Mouse (Mus musculus) gastrocnemius, adult 2 months (tissue): Measurements from ENCODE around the gene Angptl4. TPM values are rescaled to one million over a fixed set of nuclear protein-coding genes. Genes with fewer than 3 reads are reported as not detected.
"Not testable (repeated sequence)": the region's sequence is repeated elsewhere in the genome, so short reads cannot be mapped to it uniquely, and the experiment has no call there.

Experiments used
- DNase-seq: peaks from one replicate; pipeline ENCODE4 v3.0.0; 2022
- H3K27ac ChIP-seq: fragments of 200-600 bp; 2 replicates; pipeline ENCODE4 v1.8.1; 2022; ENCODE audit warnings: mild to moderate bottlenecking
- H3K4me3 ChIP-seq: fragments of 200-600 bp; 2 replicates; pipeline ENCODE4 v1.8.1; 2022; ENCODE audit warnings: mild to moderate bottlenecking, moderate library complexity
- CTCF ChIP-seq: fragments of 200-600 bp; IDR thresholded peaks from 2 replicates; pipeline ENCODE4 v1.8.1; 2022; ENCODE audit warnings: antibody characterized with exemption, mild to moderate bottlenecking, moderate library complexity
- intact Hi-C: fragments of 180-260 bp; cut with DNase I; formaldehyde crosslinking; loops from one replicate; pipeline ENCODE4 v1.15.1; 2025
- total RNA-seq, 2 experiments: library from RNA; stranded (reverse); gene quantifications; 2 replicates each; pipeline ENCODE4 v1.2.3; 2021

Angptl4 gene
- total RNA-seq, 2 experiments from 2014 or later: 1.4 to 5.9 TPM

GRCm38 (mm10) chr17:33746011-33746410, 35.6 kb downstream of the Angptl4 start:
- H3K27ac ChIP-seq: no peak overlapping the region
- peak; percentile 77 for TF ChIP-seq CTCF
- intact Hi-C loops: loop anchor here (1.0 kb wide), 1 partner anchor 56 kb away; no protein-coding TSS in a partner anchor
- H3K4me3 ChIP-seq: no peak overlapping the region
- DNase-seq: peak; percentile 56

DNA sequence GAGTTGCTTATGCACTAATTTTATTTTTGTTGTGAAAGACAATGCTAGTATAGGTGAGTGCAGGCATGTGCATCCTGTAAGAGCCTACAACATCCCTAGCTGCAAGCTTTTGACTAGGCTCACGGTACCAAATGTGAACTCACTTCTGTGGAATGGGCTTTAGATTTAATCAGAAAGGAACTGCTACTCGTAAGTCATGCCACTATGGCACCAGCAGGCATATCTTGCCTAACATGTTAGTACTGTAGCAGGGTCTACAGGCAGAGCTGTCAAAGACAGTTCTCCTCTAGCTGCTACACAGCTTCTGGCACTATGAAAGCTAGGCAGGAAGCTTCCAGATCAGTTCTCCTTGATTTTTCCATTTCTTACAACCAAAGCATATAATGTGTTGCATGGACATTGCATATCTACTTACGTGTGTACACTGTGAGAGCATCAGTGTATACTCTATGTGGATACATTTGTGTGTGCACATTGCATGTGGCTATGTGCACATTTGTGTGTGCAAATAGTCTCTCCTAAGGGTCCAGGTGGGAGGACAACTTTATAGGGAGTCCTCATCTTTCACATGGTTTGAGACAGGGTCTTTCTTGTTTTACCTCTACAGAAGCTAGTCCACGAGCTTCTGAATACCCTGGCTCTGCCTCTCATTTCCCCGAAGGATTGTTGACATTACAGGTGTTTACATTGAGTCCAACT, 36.8 kb downstream of the Angptl4 start:
- DNase-seq: no peak
- no peak overlapping the region for H3K27ac ChIP-seq
- no peak for TF ChIP-seq CTCF
- no peak overlapping the region for H3K4me3 ChIP-seq
- intact Hi-C loops: no loop called here

DNA sequence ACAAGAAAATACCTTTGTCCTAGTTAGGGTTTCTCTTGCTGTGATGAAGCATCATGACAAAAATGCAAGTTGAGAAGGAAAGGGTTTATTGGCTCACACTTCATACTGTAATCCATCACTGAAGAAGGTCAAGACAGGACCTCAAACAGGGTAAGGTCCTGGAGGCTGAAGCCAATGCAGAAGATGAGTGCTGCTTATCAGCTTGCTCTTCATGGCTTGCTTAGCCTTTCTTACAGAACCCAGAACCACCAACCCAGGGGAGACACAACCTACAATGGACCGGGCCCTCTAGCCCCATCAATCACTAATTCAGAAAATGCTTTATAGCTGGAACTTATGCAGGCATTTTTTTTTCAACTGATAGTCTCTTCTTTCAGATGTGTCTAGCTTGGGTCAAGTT, 39.2 kb downstream of the Angptl4 start:
- Histone ChIP-seq H3K27ac (no peak overlapping the region), H3K4me3 (no peak overlapping the region)
- no peak for TF ChIP-seq CTCF
- no peak for DNase-seq
- intact Hi-C loops: no loop called here

GRCm38 (mm10) chr17:33733526-33733925, 48.1 kb downstream of the Angptl4 start:
- DNase-seq, H3K27ac ChIP-seq, intact Hi-C loops, H3K4me3 ChIP-seq: not testable (repeated sequence)

DNA sequence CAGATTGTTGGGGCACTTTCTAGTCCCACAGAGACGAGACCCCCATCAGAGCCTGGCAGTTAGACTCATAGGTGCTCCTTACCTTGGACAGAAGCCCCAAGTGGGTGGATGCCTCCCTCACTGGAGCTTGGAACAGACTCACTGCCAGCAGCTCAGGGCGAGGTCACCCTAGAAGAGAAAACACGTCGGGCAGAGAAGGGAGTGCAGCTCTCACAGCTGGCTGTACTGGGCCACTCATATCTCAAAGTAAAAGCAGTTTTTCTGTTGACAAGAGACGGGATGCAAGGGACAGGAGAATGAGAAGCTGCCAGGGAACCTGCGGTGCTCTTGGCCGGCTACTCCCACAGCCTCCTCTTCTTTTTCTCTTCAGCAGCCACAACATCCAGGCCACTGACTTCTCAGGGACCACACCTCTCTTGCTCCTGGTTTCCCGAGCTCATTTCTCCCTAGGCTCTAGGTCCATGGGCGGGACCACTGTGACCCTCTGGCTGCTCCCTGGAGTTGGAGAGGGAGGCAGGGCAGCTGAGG, 49.0 kb downstream of the Angptl4 start:
- peak overlapping the region; percentile 24; the same call in 1 of the 2 replicates for H3K27ac ChIP-seq
- intact Hi-C loops, H3K4me3 ChIP-seq, DNase-seq: not testable (repeated sequence)

DNA sequence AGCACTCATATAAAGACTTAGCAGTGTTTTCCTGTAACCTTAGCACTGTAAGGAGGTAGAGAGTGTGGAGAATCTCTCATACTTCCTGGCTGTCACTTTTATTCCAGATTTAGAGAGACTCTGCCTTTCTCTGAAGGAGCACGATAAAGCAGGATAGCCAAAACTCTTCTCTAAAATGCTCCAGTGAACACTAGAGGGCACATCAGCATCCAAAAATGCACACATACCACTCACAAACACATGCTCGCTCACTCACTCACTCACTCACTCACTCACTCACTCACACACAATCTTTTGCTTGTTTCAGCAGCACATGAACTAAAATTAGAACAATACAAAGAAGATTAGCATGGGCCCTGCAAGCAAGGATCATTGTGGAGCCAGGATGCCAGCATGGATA, 52.4 kb downstream of the Angptl4 start:
- intact Hi-C loops: loop anchor here (5.0 kb wide), 1 partner anchor 73 kb away; no protein-coding TSS in a partner anchor
- no peak for DNase-seq
- TF ChIP-seq CTCF: peak; percentile 54
- Histone ChIP-seq H3K27ac (no peak overlapping the region), H3K4me3 (no peak overlapping the region)

- Histone ChIP-seq H3K4me3 (no peak overlapping the region), H3K27ac (no peak overlapping the region)
- intact Hi-C loops: loop anchor here (5.0 kb wide), 1 partner anchor 74 kb away; no protein-coding TSS in a partner anchor
- no peak for TF ChIP-seq CTCF
- no peak for DNase-seq
These were observed 53.2 kb downstream of the Angptl4 start for GRCm38 (mm10) chr17:33728396-33728795.

Other genes starting within 250 kb of the Angptl4 start
- under 1 TPM; 0.50 to 0.66 TPM for gene Myo1f, start 226.1 kb downstream of the Angptl4 start, total RNA-seq
- 1 to 10 TPM; 5.4 to 8.2 TPM for gene Zfp414, start 152.7 kb downstream of the Angptl4 start, total RNA-seq
- under 1 TPM in 1 of 2 experiments, not detected in 1; 0.17 TPM for gene Pram1, start 143.8 kb downstream of the Angptl4 start, total RNA-seq
- gene Hnrnpm, start 95.0 kb downstream of the Angptl4 start, total RNA-seq: 10 to 100 TPM; 79.1 to 95.6 TPM
- 10 to 100 TPM; 88.8 to 90.7 TPM for gene March2, start 63.2 kb downstream of the Angptl4 start, total RNA-seq
- gene Rab11b, start 21.3 kb downstream of the Angptl4 start, total RNA-seq: 100 to 1,000 TPM; 134 to 150 TPM
- 10 to 100 TPM; 15.7 to 24.5 TPM for gene Kank3, start 28.7 kb upstream of the Angptl4 start, total RNA-seq
- 100 to 1,000 TPM; 541 to 640 TPM for gene Rps28, start 42.7 kb upstream of the Angptl4 start, total RNA-seq
- 100 to 1,000 TPM; 351 to 407 TPM for gene Ndufa7, start 42.7 kb upstream of the Angptl4 start, total RNA-seq
- 10 to 100 TPM; 13.8 to 16.1 TPM for gene Cd320, start 61.3 kb upstream of the Angptl4 start, total RNA-seq
- gene Gm7029, start 92.0 kb upstream of the Angptl4 start, total RNA-seq: not detected
- under 1 TPM; 0.23 to 0.33 TPM for gene Kifc1, start 108.8 kb upstream of the Angptl4 start, total RNA-seq
- gene Platr17, start 123.3 kb upstream of the Angptl4 start, total RNA-seq: not detected
- 10 to 100 TPM; 13.3 to 13.9 TPM for gene Daxx, start 127.6 kb upstream of the Angptl4 start, total RNA-seq
- 10 to 100 TPM; 34.0 to 44.4 TPM for gene Tapbp, start 134.1 kb upstream of the Angptl4 start, total RNA-seq
- gene Zbtb22, start 134.1 kb upstream of the Angptl4 start, total RNA-seq: 10 to 100 TPM; 14.5 to 14.8 TPM
- 10 to 100 TPM; 31.4 to 34.0 TPM for gene Rgl2, start 147.7 kb upstream of the Angptl4 start, total RNA-seq
- gene Pfdn6, start 158.5 kb upstream of the Angptl4 start, total RNA-seq: 10 to 100 TPM; 51.2 to 67.6 TPM
- gene Wdr46, start 158.8 kb upstream of the Angptl4 start, total RNA-seq: 1 to 10 TPM; 8.6 to 8.8 TPM
- 1 to 10 TPM; 1.3 to 1.4 TPM for gene B3galt4, start 169.7 kb upstream of the Angptl4 start, total RNA-seq
- 10 to 100 TPM; 31.7 to 33.4 TPM for gene Vps52, start 174.0 kb upstream of the Angptl4 start, total RNA-seq
- gene Rps18, start 174.2 kb upstream of the Angptl4 start, total RNA-seq: 100 to 1,000 TPM; 364 to 443 TPM
- 10 to 100 TPM; 28.2 to 41.1 TPM for gene H2-K1, start 218.5 kb upstream of the Angptl4 start, total RNA-seq
- gene Ring1, start 242.8 kb upstream of the Angptl4 start, total RNA-seq: 10 to 100 TPM; 11.6 to 12.8 TPM
- gene H2-Ke6, start 246.2 kb upstream of the Angptl4 start, total RNA-seq: 10 to 100 TPM; 69.9 to 82.3 TPM
- 10 to 100 TPM; 44.6 to 49.5 TPM for gene Slc39a7, start 249.9 kb upstream of the Angptl4 start, total RNA-seq
- gene Rxrb, start 250.0 kb upstream of the Angptl4 start, total RNA-seq: 10 to 100 TPM; 40.5 to 41.7 TPM